Mouse (Mus musculus) hindbrain, embryonic 15.5 days (tissue): ENCODE results near the gene Lgr5. TPM values are rescaled to one million over a fixed set of nuclear protein-coding genes. Genes with fewer than 3 reads are reported as not detected.

ENCODE experiments used
- ATAC-seq: fragments of 200-750 bp; cut with Nextera tagmentation; 2 replicates; pipeline ENCODE4 v1.8.0; 2017; ENCODE audit warnings: low read depth, moderate number of reproducible peaks, moderate TSS enrichment; ENCODE audit not compliant: low FRiP score
- H3K27ac ChIP-seq: fragments of 300-500 bp; sonication (generic); replicated peaks from 2 replicates; pipeline ENCODE4 v1.5.1; 2015; ENCODE audit warnings: mild to moderate bottlenecking, inconsistent platforms
- H3K27me3 ChIP-seq: fragments of 300-500 bp; sonication (generic); 2 replicates; pipeline ENCODE4 v1.6.1; 2015; ENCODE audit warnings: control low read depth, inconsistent platforms
- H3K36me3 ChIP-seq: fragments of 300-500 bp; sonication (generic); 2 replicates; pipeline ENCODE4 v1.6.1; 2015; ENCODE audit warnings: control low read depth, inconsistent platforms
- H3K4me1 ChIP-seq: fragments of 300-500 bp; sonication (generic); replicated peaks from 2 replicates; pipeline ENCODE4 v1.6.1; 2015; ENCODE audit warnings: control low read depth, inconsistent platforms
- H3K4me2 ChIP-seq: fragments of 300-500 bp; sonication (generic); 2 replicates; pipeline ENCODE4 v1.6.1; 2015; ENCODE audit warnings: moderate library complexity, mild to moderate bottlenecking, inconsistent platforms
- H3K4me3 ChIP-seq: fragments of 300-500 bp; sonication (generic); 2 replicates; pipeline ENCODE4 v1.5.1; 2015; ENCODE audit warnings: mild to moderate bottlenecking, inconsistent platforms
- H3K9ac ChIP-seq: fragments of 300-500 bp; sonication (generic); 2 replicates; pipeline ENCODE4 v1.6.1; 2015; ENCODE audit warnings: inconsistent platforms
- H3K9me3 ChIP-seq: fragments of 300-500 bp; sonication (generic); 2 replicates; pipeline ENCODE4 v1.6.1; 2016; ENCODE audit warnings: control low read depth, inconsistent platforms
- WGBS: fragments of 180-500 bp; shearing (Covaris S2); methylation state at CpG from one replicate; pipeline ENCODE4 v1.1.7; 2015; 5-methylcytosine and 5-hydroxymethylcytosine counted together
- polyA plus RNA-seq: library from polyadenylated mRNA; unstranded; fragments of >200 nt; fragmentation: Nextera tagmentation; extraction: Ambion mirVana; gene quantifications from 2 replicates; pipeline ENCODE4 v1.2.1, GENCODE M21; 2015

Lgr5 gene
- polyA plus RNA-seq, 1 experiment from 2014 or later: 2.6 TPM

GRCm38 (mm10) chr10:115586246-115587231 is 1.0 kb downstream of the Lgr5 start:
- under 1% methylated on average over 41 of the region's 41 CpGs for WGBS
- H3K27me3 ChIP-seq: peaks cover 37% of the 10 kb centered on the region
- no peaks in the 10 kb centered on the region for H3K36me3 ChIP-seq
- H3K4me2 ChIP-seq: peak overlapping the region; percentile 98
- ATAC-seq: peak; percentile 76
- H3K9me3 ChIP-seq: no peaks in the 10 kb centered on the region
- peak overlapping the region; percentile 54 for H3K4me3 ChIP-seq
- H3K27ac ChIP-seq: no peak overlapping the region
- H3K9ac ChIP-seq: peak overlapping the region; percentile 72
- peaks cover 32% of the 10 kb centered on the region for H3K4me1 ChIP-seq

DNA sequence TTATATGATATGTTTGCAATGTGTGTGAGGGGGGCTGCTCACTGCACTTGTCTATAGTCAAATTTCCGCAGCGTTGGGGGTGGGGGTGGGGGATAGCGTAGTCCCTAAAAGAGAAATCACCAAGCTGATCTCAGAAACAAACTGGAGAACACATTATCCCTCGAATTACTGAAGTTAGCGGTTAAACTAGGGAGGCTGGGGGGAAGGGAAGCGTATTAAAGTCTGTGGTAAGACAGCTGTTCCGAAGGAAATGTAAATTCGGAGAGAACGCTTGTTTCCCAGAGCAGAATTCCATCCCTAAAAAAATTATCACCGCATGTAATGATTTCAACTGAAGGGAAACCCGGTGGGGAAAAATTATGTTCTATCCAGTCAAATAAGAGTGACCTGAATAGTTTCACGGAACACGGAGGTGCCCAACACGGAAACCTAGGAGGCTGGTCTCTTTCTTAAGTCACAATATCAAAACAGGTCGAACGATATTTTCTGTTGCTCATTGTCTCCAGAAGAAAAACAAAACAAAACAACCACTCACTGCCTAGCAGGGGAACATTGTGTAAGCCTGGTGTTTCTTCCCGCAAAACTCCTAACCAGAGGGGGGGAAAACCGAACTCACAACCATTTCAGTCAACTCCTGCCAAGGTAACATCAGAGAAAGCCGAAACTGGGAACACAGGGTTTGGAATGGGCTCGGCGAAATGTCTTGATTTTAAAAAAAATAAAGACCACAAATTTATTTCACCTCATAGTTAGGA is 1.9 kb downstream of the Lgr5 start:
- peaks cover 32% of the 10 kb centered on the region for H3K4me1 ChIP-seq
- no peak for ATAC-seq
- 1% methylated on average over 21 of the region's 21 CpGs for WGBS
- no peak overlapping the region for H3K27ac ChIP-seq
- H3K36me3 ChIP-seq: no peaks in the 10 kb centered on the region
- H3K9ac ChIP-seq: 0 out of 2 replicates have a peak overlapping the region, but pooled peaks have one; percentile 34
- peak overlapping the region; percentile 98 for H3K4me2 ChIP-seq
- no peaks in the 10 kb centered on the region for H3K9me3 ChIP-seq
- H3K27me3 ChIP-seq: peaks cover 43% of the 10 kb centered on the region
- H3K4me3 ChIP-seq: peak overlapping the region; percentile 54

DNA sequence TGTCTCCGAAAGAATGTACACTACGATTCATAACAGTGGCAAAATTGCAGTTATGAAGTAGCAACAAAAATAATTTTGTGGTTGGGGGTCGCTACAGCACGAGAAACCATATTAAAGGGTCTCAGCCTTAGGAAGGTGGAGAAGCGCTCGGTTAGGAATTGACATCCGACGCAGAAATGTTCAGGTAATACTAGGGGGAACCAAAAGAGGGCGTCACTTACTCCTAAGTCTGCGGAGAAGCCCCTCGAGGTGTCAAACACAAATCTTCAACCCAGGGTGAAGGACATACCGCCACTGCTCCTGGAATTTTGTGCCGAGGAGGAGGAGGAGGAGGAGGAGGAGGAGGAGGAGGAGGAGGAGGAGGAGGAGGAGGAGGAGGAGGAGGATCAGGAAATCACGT is 2.9 kb downstream of the Lgr5 start:
- peaks cover 44% of the 10 kb centered on the region for H3K27me3 ChIP-seq
- peak overlapping the region; percentile 98; the same call in 1 of the 2 replicates for H3K4me2 ChIP-seq
- no peak overlapping the region for H3K9ac ChIP-seq
- no peak overlapping the region for H3K4me3 ChIP-seq
- ATAC-seq: no peak
- H3K9me3 ChIP-seq: no peaks in the 10 kb centered on the region
- H3K36me3 ChIP-seq: no peaks in the 10 kb centered on the region
- no peak overlapping the region for H3K27ac ChIP-seq
- H3K4me1 ChIP-seq: peaks cover 33% of the 10 kb centered on the region
- WGBS: 21% methylated on average over 12 of the region's 14 CpGs

- no peak overlapping the region for H3K4me3 ChIP-seq
- no peak overlapping the region for H3K4me2 ChIP-seq
- ATAC-seq: no peak
- peaks cover 32% of the 10 kb centered on the region for H3K27me3 ChIP-seq
- H3K27ac ChIP-seq: no peak overlapping the region
- H3K36me3 ChIP-seq: no peaks in the 10 kb centered on the region
- peaks cover 32% of the 10 kb centered on the region for H3K4me1 ChIP-seq
- no peaks in the 10 kb centered on the region for H3K9me3 ChIP-seq
- no peak overlapping the region for H3K9ac ChIP-seq
- 90% methylated on average over 3 of the region's 3 CpGs for WGBS
Measured at GRCm38 (mm10) chr10:115583071-115583470, 4.5 kb downstream of the Lgr5 start.

DNA sequence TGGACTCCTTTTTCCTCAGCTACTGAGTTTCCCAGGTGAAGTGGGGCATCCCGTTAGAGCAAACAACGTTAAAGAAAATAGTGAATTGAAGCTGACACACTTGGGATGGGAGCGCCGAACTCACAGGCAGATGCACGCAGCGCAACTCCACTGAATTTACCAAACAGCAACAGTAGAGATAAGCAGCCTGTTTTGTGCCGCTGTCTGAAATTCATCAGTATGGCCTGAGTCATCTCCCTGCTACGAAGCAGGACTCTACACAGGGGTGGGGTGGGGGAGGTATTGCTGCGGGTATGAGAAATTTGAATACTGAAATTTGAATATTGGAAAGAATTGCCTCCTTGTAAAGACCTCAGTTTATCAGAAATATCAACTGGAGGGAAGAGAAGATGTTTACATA is 5.6 kb downstream of the Lgr5 start:
- Histone ChIP-seq H3K36me3 (no peaks in the 10 kb centered on the region), H3K27ac (no peak overlapping the region), H3K9ac (no peak overlapping the region), H3K4me3 (no peak overlapping the region), H3K4me2 (no peak overlapping the region), H3K27me3 (peaks cover 31% of the 10 kb centered on the region), H3K9me3 (no peaks in the 10 kb centered on the region), H3K4me1 (peaks cover 24% of the 10 kb centered on the region)
- 79% methylated on average over 9 of the region's 9 CpGs for WGBS
- ATAC-seq: no peak

DNA sequence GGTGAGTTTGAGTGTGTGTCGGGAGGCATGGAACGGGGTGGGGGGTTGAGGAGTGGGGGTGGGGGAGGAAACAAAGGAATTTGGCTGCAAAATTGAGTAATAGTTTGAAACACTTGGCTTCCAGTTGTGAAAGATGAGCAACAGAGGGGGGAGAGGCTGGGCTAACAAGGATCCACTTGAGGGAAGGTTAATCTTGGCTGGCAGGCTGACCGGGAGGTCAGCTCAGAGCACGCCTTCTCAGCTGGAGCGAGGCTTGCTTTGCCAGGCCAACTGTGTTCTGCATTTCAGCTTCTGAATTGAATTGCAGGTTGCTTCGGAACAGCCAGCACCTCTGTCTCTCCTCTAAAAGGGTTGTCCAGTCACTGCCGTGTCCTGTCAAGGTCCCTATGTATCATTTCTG is 8.1 kb downstream of the Lgr5 start:
- 13% methylated on average over 7 of the region's 7 CpGs for WGBS
- H3K4me2 ChIP-seq: 0 out of 2 replicates have a peak overlapping the region, but pooled peaks have one; percentile 11
- no peak overlapping the region for H3K27ac ChIP-seq
- no peaks in the 10 kb centered on the region for H3K36me3 ChIP-seq
- H3K9ac ChIP-seq: no peak overlapping the region
- H3K9me3 ChIP-seq: no peaks in the 10 kb centered on the region
- 0 out of 2 replicates have a peak, but pooled peaks cover 4% of the 10 kb centered on the region for H3K4me1 ChIP-seq
- H3K4me3 ChIP-seq: no peak overlapping the region
- H3K27me3 ChIP-seq: peaks cover 17% of the 10 kb centered on the region; the same call in 1 of the 2 replicates
- ATAC-seq: 0 out of 2 replicates have a peak, but pooled peaks have one; percentile 38

DNA sequence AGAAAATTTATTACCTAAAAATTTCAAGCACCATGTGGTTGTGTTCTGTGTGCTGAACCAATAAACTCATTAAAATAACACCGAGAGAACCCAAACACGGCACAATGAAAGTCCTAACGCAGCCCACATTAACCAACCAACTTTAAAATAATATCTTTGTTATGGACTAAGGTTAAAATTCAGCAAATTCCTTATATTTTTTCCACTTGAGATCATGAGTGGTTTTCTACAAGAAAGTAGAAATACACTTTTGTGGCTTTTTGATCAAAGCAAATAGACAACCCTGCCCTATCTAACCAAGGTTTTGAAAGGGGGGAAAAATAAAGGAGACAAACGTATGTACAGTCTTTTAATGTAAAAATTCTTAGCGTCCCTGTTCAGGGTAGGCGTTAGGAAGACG is 8.5 kb downstream of the Lgr5 start:
- Histone ChIP-seq H3K9ac (no peak overlapping the region), H3K4me1 (0 out of 2 replicates have a peak, but pooled peaks cover 4% of the 10 kb centered on the region), H3K4me2 (no peak overlapping the region), H3K27me3 (peaks cover 15% of the 10 kb centered on the region; the same call in 1 of the 2 replicates), H3K9me3 (no peaks in the 10 kb centered on the region), H3K4me3 (no peak overlapping the region), H3K27ac (no peak overlapping the region), H3K36me3 (no peaks in the 10 kb centered on the region)
- ATAC-seq: no peak
- 57% methylated on average over 7 of the region's 7 CpGs for WGBS

DNA sequence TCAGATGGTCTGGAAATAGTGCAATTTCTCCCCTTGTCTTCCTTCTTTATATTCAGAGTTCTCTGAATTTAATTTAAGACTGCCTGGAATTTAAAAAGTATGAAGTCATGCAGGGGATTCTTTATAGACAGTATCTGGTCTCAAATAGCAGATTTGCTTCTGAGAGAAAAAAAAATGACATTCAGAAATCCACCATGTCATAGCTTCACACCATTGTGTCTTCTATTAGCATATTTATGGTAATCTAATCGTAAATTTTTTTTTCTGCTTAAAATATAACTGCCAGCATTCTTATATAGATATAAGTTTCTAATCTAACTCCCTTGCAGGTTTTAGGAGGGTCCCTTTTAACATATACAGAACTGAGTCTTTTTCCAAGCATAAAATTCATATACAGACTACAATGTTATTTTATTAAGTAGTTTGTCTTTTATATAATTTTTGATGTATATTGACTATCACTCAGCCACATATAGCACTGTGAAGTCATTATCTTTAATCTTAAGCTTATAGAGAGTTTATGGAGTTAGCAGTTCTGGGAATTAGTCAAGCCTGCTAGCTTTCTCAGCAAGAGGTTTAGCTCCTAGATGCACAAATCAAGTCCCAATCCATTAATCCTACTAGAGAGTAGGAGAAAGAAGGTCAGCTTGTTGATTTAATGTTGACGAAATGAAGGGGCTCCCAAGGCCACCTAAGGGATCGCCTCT is 15.7 kb downstream of the Lgr5 start:
- H3K4me1 ChIP-seq: peaks cover 4% of the 10 kb centered on the region; the same call in 1 of the 2 replicates
- 17% methylated on average over 3 of the region's 3 CpGs for WGBS
- H3K27me3 ChIP-seq: peaks cover 2% of the 10 kb centered on the region; the same call in 1 of the 2 replicates
- H3K4me2 ChIP-seq: peak overlapping the region; percentile 27; the same call in 1 of the 2 replicates
- no peaks in the 10 kb centered on the region for H3K36me3 ChIP-seq
- no peaks in the 10 kb centered on the region; the same call in 1 of the 2 replicates for H3K9me3 ChIP-seq
- no peak overlapping the region for H3K4me3 ChIP-seq
- peak overlapping the region; percentile 68 for H3K27ac ChIP-seq
- no peak for ATAC-seq
- no peak overlapping the region for H3K9ac ChIP-seq

- H3K27ac ChIP-seq: peak overlapping the region; percentile 68
- H3K9me3 ChIP-seq: no peaks in the 10 kb centered on the region; the same call in 1 of the 2 replicates
- H3K4me2 ChIP-seq: peak overlapping the region; percentile 27; the same call in 1 of the 2 replicates
- H3K36me3 ChIP-seq: no peaks in the 10 kb centered on the region
- ATAC-seq: peak; percentile 77
- no peak overlapping the region for H3K9ac ChIP-seq
- WGBS: 6% methylated on average over 6 of the region's 6 CpGs
- peaks cover 2% of the 10 kb centered on the region; the same call in 1 of the 2 replicates for H3K27me3 ChIP-seq
- no peak overlapping the region for H3K4me3 ChIP-seq
- H3K4me1 ChIP-seq: peaks cover 4% of the 10 kb centered on the region; the same call in 1 of the 2 replicates
Measured at GRCm38 (mm10) chr10:115571317-115571716, 16.3 kb downstream of the Lgr5 start.

- Histone ChIP-seq H3K4me3 (no peak overlapping the region), H3K4me1 (peaks cover 4% of the 10 kb centered on the region; the same call in 1 of the 2 replicates), H3K9ac (no peak overlapping the region), H3K36me3 (no peaks in the 10 kb centered on the region), H3K4me2 (no peak overlapping the region), H3K27ac (peak overlapping the region; percentile 57), H3K27me3 (peaks cover 2% of the 10 kb centered on the region; the same call in 1 of the 2 replicates), H3K9me3 (no peaks in the 10 kb centered on the region; the same call in 1 of the 2 replicates)
- WGBS: 41% methylated on average over 2 of the region's 2 CpGs
- no peak for ATAC-seq
Measured at GRCm38 (mm10) chr10:115570577-115570976, 17.0 kb downstream of the Lgr5 start.
